Mouse (Mus musculus): Measurements from ENCODE around the gene Cep162. TPM values are rescaled to one million over a fixed set of nuclear protein-coding genes. Genes with fewer than 3 reads are reported as not detected.

Gene Cep162
- total RNA-seq, 2 experiments from 2014 or later, result 1.7 to 2.0 TPM

- DNase-seq, result no peak
Measured at GRCm38 (mm10) chr9:87162559-87162958, 92.8 kb downstream of the Cep162 start.

- no peak for DNase-seq
Measured at GRCm38 (mm10) chr9:87152641-87153325, 102.6 kb downstream of the Cep162 start.

GRCm38 (mm10) chr9:87147927-87148326 is 107.4 kb downstream of the Cep162 start:
- DNase-seq, result no peak

- DNase-seq, result no peak
Measured at GRCm38 (mm10) chr9:87146400-87146799, 108.9 kb downstream of the Cep162 start.

- DNase-seq, result no peak
Measured at GRCm38 (mm10) chr9:87145671-87146070, 109.7 kb downstream of the Cep162 start.

GRCm38 (mm10) chr9:87145180-87145579 is 110.2 kb downstream of the Cep162 start:
- DNase-seq, result no peak

- DNase-seq, result no peak
Measured at GRCm38 (mm10) chr9:87144532-87144931, 110.8 kb downstream of the Cep162 start.

- DNase-seq, result no peak
Measured at GRCm38 (mm10) chr9:87144106-87144505, 111.2 kb downstream of the Cep162 start, which contains the start of gene Mrap2. Mrap2 (plus strand) TSS chr9:87144306.

- DNase-seq, result no peak
Measured at GRCm38 (mm10) chr9:87143076-87143475, 112.3 kb downstream of the Cep162 start.

Other genes starting within 250 kb of the Cep162 start
- gene Ripply2, start 240.0 kb downstream of the Cep162 start, total RNA-seq (2021), result not detected
- 10 to 100 TPM; 23.7 to 29.5 TPM for gene Cyb5r4, start 233.5 kb downstream of the Cep162 start, total RNA-seq (2021)
- gene Mrap2, start 111.2 kb downstream of the Cep162 start, total RNA-seq (2021), result under 1 TPM; 0.49 to 0.72 TPM

Measured in gastrocnemius, postnatal 25 days (tissue).